Mouse (Mus musculus) myocyte (in vitro differentiated cells): ENCODE data around the gene Gm20604.

ENCODE experiments used
- CEBPB ChIP-seq: IDR thresholded peaks from 2 replicates; pipeline ENCODE4 v1.6.1; 2011; ENCODE audit warnings: mild to moderate bottlenecking, moderate library complexity; ENCODE audit not compliant: poor library complexity, insufficient read depth, severe bottlenecking
- E2F4 ChIP-seq: IDR thresholded peaks from one replicate; pipeline ENCODE4 v1.6.1; 2011; ENCODE audit warnings: mild to moderate bottlenecking, control low read depth, moderate library complexity; ENCODE audit not compliant: insufficient read depth
- MAX ChIP-seq: IDR thresholded peaks from one replicate; pipeline ENCODE4 v1.6.1; 2011; ENCODE audit warnings: low read depth, mild to moderate bottlenecking, control low read depth
- MYOD1 ChIP-seq, 3 experiments: IDR thresholded peaks; one replicate each; pipeline ENCODE4 v1.6.1; 2011; ENCODE audit warnings: control low read depth in 2 of 3, low read depth in 2 of 3, mild to moderate bottlenecking in 2 of 3, moderate library complexity in 1 of 3; ENCODE audit not compliant: insufficient read length in 2 of 3, control insufficient read depth in 1 of 3
- MYOG ChIP-seq, 3 experiments: IDR thresholded peaks; one replicate each; pipeline ENCODE4 v1.6.1; 2011; ENCODE audit warnings: control low read depth in 2 of 3, low read depth in 2 of 3, mild to moderate bottlenecking in 2 of 3; ENCODE audit not compliant: insufficient read length in 2 of 3, control insufficient read depth in 1 of 3, insufficient read depth in 1 of 3
- POLR2A ChIP-seq: IDR thresholded peaks from one replicate; pipeline ENCODE4 v1.6.1; 2011; ENCODE audit warnings: low read depth, mild to moderate bottlenecking, control low read depth, moderate library complexity; ENCODE audit not compliant: insufficient read length
- POLR2AphosphoS2 ChIP-seq: IDR thresholded peaks from one replicate; pipeline ENCODE4 v1.6.1; 2011; ENCODE audit warnings: low read depth, control low read depth; ENCODE audit not compliant: insufficient read length
- SRF ChIP-seq: IDR thresholded peaks from one replicate; pipeline ENCODE4 v1.6.1; 2011; ENCODE audit warnings: low read depth; ENCODE audit not compliant: control insufficient read depth, insufficient read length
- TCF12 ChIP-seq: IDR thresholded peaks from one replicate; pipeline ENCODE4 v1.6.1; 2011; ENCODE audit warnings: mild to moderate bottlenecking, control low read depth; ENCODE audit not compliant: poor library complexity, insufficient read depth, severe bottlenecking
- TCF3 ChIP-seq: IDR thresholded peaks from one replicate; pipeline ENCODE4 v1.6.1; 2011; ENCODE audit warnings: low read depth, control low read depth; ENCODE audit not compliant: insufficient read length
- USF1 ChIP-seq: IDR thresholded peaks from one replicate; pipeline ENCODE4 v1.6.1; 2011; ENCODE audit warnings: low read depth, mild to moderate bottlenecking, control low read depth, moderate library complexity

- TF ChIP-seq USF1 (no peak), POLR2AphosphoS2 (no peak), POLR2A (no peak), TCF12 (no peak), CEBPB (no peak), MAX (no peak), E2F4 (no peak), MYOD1 (IDR thresholded peaks at IDR 0.05; ENCODE audit: control insufficient read depth in 1 of 3, insufficient read length in 2 of 3, low read depth in 2 of 3) (no peak), MYOG (IDR thresholded peaks at IDR 0.05; ENCODE audit: control insufficient read depth in 1 of 3, insufficient read depth in 1 of 3, insufficient read length in 2 of 3, low read depth in 2 of 3) (no peak), TCF3 (no peak), SRF (no peak)
These were observed 21.0 kb upstream of the Gm20604 start for GRCm38 (mm10) chr12:102779452-102779851.
